Comparison of ENCODE assay signal across 9 mouse cellular contexts in genomic region chr9:44866501-44867240, GRCm38 (mm10). TPM values are rescaled to one million over a fixed set of nuclear protein-coding genes. Genes with fewer than 3 reads are reported as not detected.
DNase-seq lines count a peak whose midpoint lies in the region; ATAC-seq lines count a peak whose summit lies in the region.
"Had no signal": no experiment of that assay in that cellular context is flagged by ENCODE, and none has a peak within 500 bp of the region (broad histone marks: within the 10 kb centered on the region; RNA-seq: fewer than 3 reads in every experiment).

No protein-coding gene starts in this region.

- no peak for DNase-seq in embryonic facial prominence, embryonic 14.5 days (ENCODE audit: low spot score)
- no peak for DNase-seq in embryonic facial prominence, embryonic 10.5 days (ENCODE audit: low spot score)
- peak; percentile 15 for DNase-seq in kidney, adult 11 months
- DNase-seq in kidney, adult 18-20 months, result no peak
- peak; percentile 27 for DNase-seq in retina, postnatal 1 day
- DNase-seq in retina, embryonic 14.5 days (ENCODE audit: low spot score), result no peak
- DNase-seq: embryo, embryonic 11 days had no signal

- H3K4me3 ChIP-seq in embryonic facial prominence, embryonic 14.5 days (ENCODE audit: low read depth, low read length), result no peak overlapping the region
- H3K4me3 ChIP-seq in embryonic facial prominence, embryonic 10.5 days, result no peak overlapping the region

- no peaks in the 10 kb centered on the region for H3K9me3 ChIP-seq in embryonic facial prominence, embryonic 14.5 days (ENCODE audit: control insufficient read depth, low read length)
- no peaks in the 10 kb centered on the region for H3K9me3 ChIP-seq in embryonic facial prominence, embryonic 10.5 days

- H3K9ac ChIP-seq in embryonic facial prominence, embryonic 14.5 days (ENCODE audit: low read depth, low read length), result 0 out of 2 replicates have a peak overlapping the region, but pooled peaks have one; percentile 0

- 0 out of 2 replicates have a peak, but pooled peaks cover 3% of the 10 kb centered on the region for H3K4me1 ChIP-seq in embryonic facial prominence, embryonic 14.5 days (ENCODE audit: control insufficient read depth, insufficient read depth, low read length)
- H3K4me1 ChIP-seq in embryonic facial prominence, embryonic 10.5 days, result no peaks in the 10 kb centered on the region; the same call in 1 of the 2 replicates

- H3K4me2 ChIP-seq in embryonic facial prominence, embryonic 14.5 days (ENCODE audit: low read depth, low read length), result no peak overlapping the region

- 67% methylated on average over 9 of the region's 9 CpGs for WGBS in embryonic facial prominence, embryonic 14.5 days
- 80% methylated on average over 9 of the region's 9 CpGs for WGBS in embryonic facial prominence, embryonic 10.5 days

- H3K36me3 ChIP-seq in embryonic facial prominence, embryonic 14.5 days (ENCODE audit: control insufficient read depth, insufficient read depth, low read length), result peaks cover 44% of the 10 kb centered on the region
- peaks cover 83% of the 10 kb centered on the region for H3K36me3 ChIP-seq in embryonic facial prominence, embryonic 10.5 days (replicated peaks)

- no peaks in the 10 kb centered on the region for H3K27me3 ChIP-seq in embryonic facial prominence, embryonic 14.5 days (replicated peaks; ENCODE audit: control insufficient read depth, insufficient read depth, low read length)
- H3K27me3 ChIP-seq in embryonic facial prominence, embryonic 10.5 days (replicated peaks; ENCODE audit: low read depth, poor library complexity, severe bottlenecking), result no peaks in the 10 kb centered on the region

- ATAC-seq in embryonic facial prominence, embryonic 14.5 days (ENCODE audit: low read depth), result no peak
- peak; percentile 82 for ATAC-seq in neutrophil, adult 5-6 weeks (ENCODE audit: extremely low read depth, insufficient number of reproducible peaks, low FRiP score, poor library complexity, severe bottlenecking)
- ATAC-seq in erythroid progenitor cell, adult 5-6 weeks (replicated peaks; ENCODE audit: low FRiP score, poor library complexity, severe bottlenecking), result no peak

- no peak overlapping the region for H3K27ac ChIP-seq in embryonic facial prominence, embryonic 14.5 days (replicated peaks; ENCODE audit: low read depth, low read length)
- no peak overlapping the region for H3K27ac ChIP-seq in embryonic facial prominence, embryonic 10.5 days (replicated peaks)

RNA-seq across cellular contexts. Expression of gene Kmt2a, which starts 14.4 kb away (rescaled TPM):
- polyA plus RNA-seq in embryonic facial prominence, embryonic 14.5 days (2014; fragmentation: Nextera tagmentation; extraction: Ambion mirVana), result 12.0 and 12.3 TPM in 2 replicates
- polyA plus RNA-seq in embryonic facial prominence, embryonic 10.5 days (2016; fragmentation: Nextera tagmentation; extraction: Ambion mirVana), result 14.1 and 14.9 TPM in 2 replicates
- total RNA-seq in neutrophil, adult 5-6 weeks (2017), result 56.5 and 64.5 TPM in 2 replicates
- total RNA-seq in erythroid progenitor cell, adult 5-6 weeks (2015; ENCODE audit: low replicate concordance), result 59.5 and 91.4 TPM in 2 replicates
- total RNA-seq in erythroid progenitor cell, adult 5-6 weeks (2017; ENCODE audit: low replicate concordance), result 18.1 and 23.3 TPM in 2 replicates

RNA-seq across cellular contexts. Expression of gene Atp5l, which starts 53.9 kb away (rescaled TPM):
- polyA plus RNA-seq in embryonic facial prominence, embryonic 14.5 days (2014; fragmentation: Nextera tagmentation; extraction: Ambion mirVana), result 681 and 870 TPM in 2 replicates
- polyA plus RNA-seq in embryonic facial prominence, embryonic 10.5 days (2016; fragmentation: Nextera tagmentation; extraction: Ambion mirVana), result 499 and 516 TPM in 2 replicates
- 48.6 and 74.2 TPM in 2 replicates for total RNA-seq in neutrophil, adult 5-6 weeks (2017)
- total RNA-seq in erythroid progenitor cell, adult 5-6 weeks (2015; ENCODE audit: low replicate concordance), result 236 and 252 TPM in 2 replicates
- 17.0 and 145 TPM in 2 replicates for total RNA-seq in erythroid progenitor cell, adult 5-6 weeks (2017; ENCODE audit: low replicate concordance)

Comparison
In these comparisons a context has a peak if more than half of its experiments do, and no peak if none do; other contexts are left out.
1. DNase-seq: peak in kidney, adult 11 months (single experiment) and retina, postnatal 1 day (single experiment); none in embryonic facial prominence, embryonic 14.5 days (single experiment), embryonic facial prominence, embryonic 10.5 days (single experiment), kidney, adult 18-20 months (single experiment) and retina, embryonic 14.5 days (single experiment).